Mouse (Mus musculus) kidney, adult 10 weeks (tissue): ENCODE data around the gene Pqlc3. TPM values are rescaled to one million over a fixed set of nuclear protein-coding genes. Genes with fewer than 3 reads are reported as not detected.

Source experiments
- polyA plus RNA-seq: library from polyadenylated mRNA; stranded (reverse); fragments of 350-450 nt; fragmentation: Illumina TruSeq; extraction: RNeasy Lipid Tissue Mini Kit (QIAGEN cat#74804); gene quantifications from one replicate; pipeline ENCODE4 v1.2.3, GENCODE M21; 2014; ENCODE audit warnings: low read depth, low replicate concordance

Pqlc3 gene
- polyA plus RNA-seq: 5.3 TPM

GRCm38 (mm10) chr12:16999739-17000497 is at the start of gene Pqlc3:
TSS of gene Pqlc3 (minus strand) at chr12:17000408.

GRCm38 (mm10) chr12:17011100-17011870 is 11.1 kb upstream of the Pqlc3 start, which contains the start of gene 2410004P03Rik:
TSS of gene 2410004P03Rik (minus strand) at chr12:17011727.

Other genes with a start within 250 kb of the Pqlc3 start
- 0.12 TPM for gene Greb1, start 199.5 kb downstream of the Pqlc3 start, polyA plus RNA-seq
- 32.5 TPM for gene E2f6, start 189.4 kb downstream of the Pqlc3 start, polyA plus RNA-seq
- gene Rock2, start 105.5 kb downstream of the Pqlc3 start, polyA plus RNA-seq: 74.3 TPM
- gene 2410004P03Rik, start 11.3 kb upstream of the Pqlc3 start, polyA plus RNA-seq: not detected
- 0.85 TPM for gene Kcnf1, start 176.5 kb upstream of the Pqlc3 start, polyA plus RNA-seq